Mouse (Mus musculus) forebrain, embryonic 16.5 days (tissue): ENCODE measurements around the gene Alox12. TPM values are rescaled to one million over a fixed set of nuclear protein-coding genes. Genes with fewer than 3 reads are reported as not detected.

Experiments used
- ATAC-seq: fragments of 200-750 bp; cut with Nextera tagmentation; 2 replicates; pipeline ENCODE4 v1.8.0; 2017; ENCODE audit warnings: mild to moderate bottlenecking, moderate library complexity
- H3K27ac ChIP-seq: fragments of 300-500 bp; sonication (generic); 2 replicates; pipeline ENCODE4 v1.5.1; 2014; ENCODE audit warnings: low read length, control low read depth
- H3K27me3 ChIP-seq: fragments of 300-500 bp; sonication (generic); replicated peaks from 2 replicates; pipeline ENCODE4 v1.6.1; 2014; ENCODE audit warnings: low read length; ENCODE audit not compliant: control insufficient read depth, insufficient read depth
- H3K36me3 ChIP-seq: fragments of 300-500 bp; sonication (generic); 2 replicates; pipeline ENCODE4 v1.6.1; 2014; ENCODE audit not compliant: control insufficient read depth, insufficient read depth
- H3K4me1 ChIP-seq: fragments of 300-500 bp; sonication (generic); replicated peaks from 2 replicates; pipeline ENCODE4 v1.6.1; 2014; ENCODE audit warnings: low read length; ENCODE audit not compliant: control insufficient read depth, insufficient read depth
- H3K4me2 ChIP-seq: fragments of 300-500 bp; sonication (generic); 2 replicates; pipeline ENCODE4 v1.6.1; 2014; ENCODE audit warnings: mild to moderate bottlenecking, low read length, control low read depth
- H3K4me3 ChIP-seq: fragments of 300-500 bp; sonication (generic); replicated peaks from 2 replicates; pipeline ENCODE4 v1.5.1; 2014; ENCODE audit warnings: mild to moderate bottlenecking, low read length, control low read depth
- H3K9ac ChIP-seq: fragments of 300-500 bp; sonication (generic); replicated peaks from 2 replicates; pipeline ENCODE4 v1.6.1; 2014; ENCODE audit warnings: low read depth, low read length, control low read depth
- H3K9me3 ChIP-seq: fragments of 300-500 bp; sonication (generic); 2 replicates; pipeline ENCODE4 v1.6.1; 2016; ENCODE audit warnings: low read length; ENCODE audit not compliant: control insufficient read depth
- WGBS: fragments of 180-500 bp; shearing (Covaris S2); extraction: QIAGEN DNeasy Blood & Tissue Kit; methylation state at CpG from one replicate; pipeline ENCODE4 v1.1.7; 2014; 5-methylcytosine and 5-hydroxymethylcytosine counted together
- polyA plus RNA-seq: library from polyadenylated mRNA; unstranded; fragments of >200 nt; fragmentation: Nextera tagmentation; extraction: Ambion mirVana; gene quantifications from 2 replicates; pipeline ENCODE4 v1.2.1, GENCODE M21; 2015

Gene Alox12
- polyA plus RNA-seq, 1 experiment from 2014 or later = 0.42 TPM

- no peak for ATAC-seq
- 85% methylated on average over 3 of the region's 3 CpGs for WGBS
- no peak overlapping the region for H3K27ac ChIP-seq
These were observed 29.6 kb upstream of the Alox12 start for GRCm38 (mm10) chr11:70284757-70285156.

GRCm38 (mm10) chr11:70283666-70284065, 28.5 kb upstream of the Alox12 start:
- Histone ChIP-seq H3K36me3 (no peaks in the 10 kb centered on the region), H3K9ac (no peak overlapping the region), H3K4me1 (no peaks in the 10 kb centered on the region), H3K4me3 (no peak overlapping the region), H3K27ac (no peak overlapping the region), H3K27me3 (no peaks in the 10 kb centered on the region), H3K4me2 (no peak overlapping the region), H3K9me3 (no peaks in the 10 kb centered on the region)
- no peak for ATAC-seq
- 78% methylated on average over 4 of the region's 4 CpGs for WGBS

More at GRCm38 (mm10) chr11:70284757-70285156, 29.6 kb upstream of the Alox12 start:
- H3K4me3 ChIP-seq = no peak overlapping the region
- H3K9ac ChIP-seq = no peak overlapping the region
- no peaks in the 10 kb centered on the region for H3K36me3 ChIP-seq
- no peaks in the 10 kb centered on the region for H3K27me3 ChIP-seq
- no peaks in the 10 kb centered on the region for H3K9me3 ChIP-seq
- no peaks in the 10 kb centered on the region for H3K4me1 ChIP-seq
- no peak overlapping the region for H3K4me2 ChIP-seq

GRCm38 (mm10) chr11:70280441-70280840, 25.3 kb upstream of the Alox12 start:
- Histone ChIP-seq H3K4me1 (no peaks in the 10 kb centered on the region), H3K9ac (no peak overlapping the region), H3K9me3 (no peaks in the 10 kb centered on the region), H3K27me3 (no peaks in the 10 kb centered on the region), H3K36me3 (no peaks in the 10 kb centered on the region), H3K4me2 (no peak overlapping the region), H3K27ac (no peak overlapping the region), H3K4me3 (no peak overlapping the region)
- 59% methylated on average over 3 of the region's 3 CpGs for WGBS
- ATAC-seq = no peak

GRCm38 (mm10) chr11:70278961-70279360, 23.8 kb upstream of the Alox12 start:
- ATAC-seq = no peak
- no peak overlapping the region for H3K4me3 ChIP-seq
- no peaks in the 10 kb centered on the region for H3K9me3 ChIP-seq
- H3K4me1 ChIP-seq = no peaks in the 10 kb centered on the region
- no peak overlapping the region for H3K4me2 ChIP-seq
- H3K36me3 ChIP-seq = no peaks in the 10 kb centered on the region
- WGBS = 84% methylated on average over 3 of the region's 3 CpGs
- no peak overlapping the region for H3K9ac ChIP-seq
- H3K27ac ChIP-seq = no peak overlapping the region
- H3K27me3 ChIP-seq = no peaks in the 10 kb centered on the region

- 82% methylated on average over 7 of the region's 7 CpGs for WGBS
- no peak overlapping the region for H3K27ac ChIP-seq
- no peaks in the 10 kb centered on the region for H3K4me1 ChIP-seq
- H3K4me2 ChIP-seq = no peak overlapping the region
- ATAC-seq = no peak
- no peaks in the 10 kb centered on the region for H3K9me3 ChIP-seq
- no peaks in the 10 kb centered on the region for H3K36me3 ChIP-seq
- no peak overlapping the region for H3K9ac ChIP-seq
- no peaks in the 10 kb centered on the region for H3K27me3 ChIP-seq
- H3K4me3 ChIP-seq = no peak overlapping the region
These were observed 16.5 kb upstream of the Alox12 start for GRCm38 (mm10) chr11:70271641-70272040.

GRCm38 (mm10) chr11:70266405-70266804, 11.3 kb upstream of the Alox12 start:
- Histone ChIP-seq H3K27ac (no peak overlapping the region), H3K4me3 (no peak overlapping the region), H3K27me3 (no peaks in the 10 kb centered on the region), H3K9me3 (no peaks in the 10 kb centered on the region), H3K4me2 (no peak overlapping the region), H3K9ac (no peak overlapping the region), H3K4me1 (no peaks in the 10 kb centered on the region), H3K36me3 (no peaks in the 10 kb centered on the region)
- no peak for ATAC-seq
- 67% methylated on average over 1 of the region's 1 CpGs for WGBS

GRCm38 (mm10) chr11:70265819-70266218, 10.7 kb upstream of the Alox12 start:
- no peaks in the 10 kb centered on the region for H3K27me3 ChIP-seq
- no peak overlapping the region for H3K4me2 ChIP-seq
- no peak overlapping the region for H3K4me3 ChIP-seq
- no peaks in the 10 kb centered on the region for H3K9me3 ChIP-seq
- no peaks in the 10 kb centered on the region for H3K36me3 ChIP-seq
- no peak overlapping the region for H3K27ac ChIP-seq
- H3K4me1 ChIP-seq = no peaks in the 10 kb centered on the region
- H3K9ac ChIP-seq = no peak overlapping the region
- no peak for ATAC-seq
- WGBS = 85% methylated on average over 4 of the region's 4 CpGs

GRCm38 (mm10) chr11:70265252-70265651, 10.1 kb upstream of the Alox12 start:
- no peak for ATAC-seq
- WGBS = 56% methylated on average over 3 of the region's 3 CpGs
- Histone ChIP-seq H3K27me3 (no peaks in the 10 kb centered on the region), H3K4me1 (no peaks in the 10 kb centered on the region), H3K9ac (no peak overlapping the region), H3K36me3 (no peaks in the 10 kb centered on the region), H3K4me2 (no peak overlapping the region), H3K27ac (no peak overlapping the region), H3K9me3 (no peaks in the 10 kb centered on the region), H3K4me3 (no peak overlapping the region)

- Histone ChIP-seq H3K4me1 (peaks cover 4% of the 10 kb centered on the region; the same call in 1 of the 2 replicates), H3K27ac (no peak overlapping the region), H3K27me3 (peaks cover 16% of the 10 kb centered on the region), H3K9ac (no peak overlapping the region), H3K9me3 (no peaks in the 10 kb centered on the region), H3K36me3 (no peaks in the 10 kb centered on the region), H3K4me3 (no peak overlapping the region), H3K4me2 (no peak overlapping the region)
- no peak for ATAC-seq
- WGBS = 96% methylated on average over 4 of the region's 4 CpGs
These were observed 3.9 kb upstream of the Alox12 start for GRCm38 (mm10) chr11:70259035-70259434.

GRCm38 (mm10) chr11:70254337-70254736, 816 bp downstream of the Alox12 start:
- no peaks in the 10 kb centered on the region for H3K9me3 ChIP-seq
- ATAC-seq = no peak

More at GRCm38 (mm10) chr11:70254337-70254736, 816 bp downstream of the Alox12 start:
- no peak overlapping the region for H3K9ac ChIP-seq
- 3% methylated on average over 18 of the region's 18 CpGs for WGBS
- H3K27me3 ChIP-seq = peaks cover 36% of the 10 kb centered on the region
- H3K4me1 ChIP-seq = peaks cover 4% of the 10 kb centered on the region; the same call in 1 of the 2 replicates
- no peak overlapping the region for H3K4me3 ChIP-seq
- no peak overlapping the region for H3K27ac ChIP-seq
- no peaks in the 10 kb centered on the region for H3K36me3 ChIP-seq
- no peak overlapping the region for H3K4me2 ChIP-seq
